Mouse (Mus musculus) spleen, postnatal 36 days (tissue): ENCODE measurements around the gene Batf3.
A peak's percentile ranks its signal among the peaks of the same experiment; 100 is the strongest.
"Not testable (repeated sequence)": the region's sequence is repeated elsewhere in the genome, so short reads cannot be mapped to it uniquely, and the experiment has no call there.

Source experiments
- DNase-seq, 2 experiments: peaks; one replicate each; pipeline ENCODE4 v3.0.0; 2022; ENCODE audit warnings: low spot score in 2 of 2, mixed read lengths in 1 of 2

Gene Batf3

GRCm38 (mm10) chr1:191131692-191132091 lies 34.0 kb downstream of the Batf3 start:
- DNase-seq = no peak

- no peak for DNase-seq
These were observed 34.6 kb downstream of the Batf3 start for GRCm38 (mm10) chr1:191132240-191132639.

- no peak for DNase-seq
These were observed 35.3 kb downstream of the Batf3 start for GRCm38 (mm10) chr1:191132934-191133333.

- no peak for DNase-seq
These were observed 37.8 kb downstream of the Batf3 start for GRCm38 (mm10) chr1:191135406-191135805.

- peak in 1 of 2 experiments; percentile 16 for DNase-seq
These were observed 40.8 kb downstream of the Batf3 start for GRCm38 (mm10) chr1:191138436-191138835.

GRCm38 (mm10) chr1:191138874-191139495 lies 41.3 kb downstream of the Batf3 start:
- DNase-seq = no peak

GRCm38 (mm10) chr1:191140983-191141382 lies 43.3 kb downstream of the Batf3 start:
- no peak for DNase-seq

- DNase-seq = not testable (repeated sequence)
These were observed 51.8 kb downstream of the Batf3 start for GRCm38 (mm10) chr1:191149489-191149888.

GRCm38 (mm10) chr1:191150924-191151605 lies 53.4 kb downstream of the Batf3 start:
- DNase-seq = no peak

GRCm38 (mm10) chr1:191153052-191153451 lies 55.4 kb downstream of the Batf3 start:
- peak; percentile 13 to 36 for DNase-seq

GRCm38 (mm10) chr1:191154314-191154713 lies 56.7 kb downstream of the Batf3 start:
- DNase-seq = no peak
